Mouse (Mus musculus) forebrain, embryonic 11.5 days (tissue): ENCODE data around the gene Gm11037. TPM values are rescaled to one million over a fixed set of nuclear protein-coding genes. Genes with fewer than 3 reads are reported as not detected.
A peak's percentile ranks its signal among the peaks of the same experiment; 100 is the strongest.

Source experiments
- ATAC-seq: fragments of 200-750 bp; cut with Nextera tagmentation; replicated peaks from 2 replicates; pipeline ENCODE4 v1.8.0; 2017; ENCODE audit warnings: moderate TSS enrichment; ENCODE audit not compliant: low FRiP score
- DNase-seq: peaks from one replicate; pipeline ENCODE4 v3.0.0-alpha.2; 2017; ENCODE audit warnings: low spot score
- H3K27ac ChIP-seq: fragments of 300-500 bp; sonication (generic); 2 replicates; pipeline ENCODE4 v1.5.1; 2014; ENCODE audit warnings: low read depth, low read length
- H3K27me3 ChIP-seq: fragments of 300-500 bp; sonication (generic); 2 replicates; pipeline ENCODE4 v1.6.1; 2014; ENCODE audit warnings: mild to moderate bottlenecking, low read length, mixed read lengths; ENCODE audit not compliant: control insufficient read depth, insufficient read depth
- H3K36me3 ChIP-seq: fragments of 300-500 bp; sonication (generic); 2 replicates; pipeline ENCODE4 v1.6.1; 2014; ENCODE audit warnings: mild to moderate bottlenecking, low read length, moderate library complexity, mixed read lengths; ENCODE audit not compliant: control insufficient read depth, insufficient read depth
- H3K4me1 ChIP-seq: fragments of 300-500 bp; sonication (generic); replicated peaks from 2 replicates; pipeline ENCODE4 v1.6.1; 2014; ENCODE audit warnings: low read length, mixed read lengths; ENCODE audit not compliant: control insufficient read depth, insufficient read depth
- H3K4me2 ChIP-seq: fragments of 300-500 bp; sonication (generic); 2 replicates; pipeline ENCODE4 v1.6.1; 2014; ENCODE audit warnings: low read depth, mild to moderate bottlenecking, low read length, moderate library complexity, mixed read lengths; ENCODE audit not compliant: severe bottlenecking
- H3K4me3 ChIP-seq: fragments of 300-500 bp; sonication (generic); 2 replicates; pipeline ENCODE4 v1.5.1; 2014; ENCODE audit warnings: low read depth, low read length
- H3K9ac ChIP-seq: fragments of 300-500 bp; sonication (generic); 2 replicates; pipeline ENCODE4 v1.6.1; 2014; ENCODE audit warnings: low read length
- H3K9me3 ChIP-seq: fragments of 300-500 bp; sonication (generic); 2 replicates; pipeline ENCODE4 v1.6.1; 2016; ENCODE audit warnings: low read length, mixed read lengths; ENCODE audit not compliant: control insufficient read depth
- WGBS: fragments of 180-500 bp; shearing (Covaris S2); extraction: QIAGEN DNeasy Blood & Tissue Kit; methylation state at CpG from one replicate; pipeline ENCODE4 v1.1.7; 2014; 5-methylcytosine and 5-hydroxymethylcytosine counted together
- polyA plus RNA-seq: library from polyadenylated mRNA; unstranded; fragments of >200 nt; fragmentation: Nextera tagmentation; extraction: Ambion mirVana; gene quantifications from 2 replicates; pipeline ENCODE4 v1.2.1, GENCODE M21; 2014

Gm11037 gene
- polyA plus RNA-seq, 1 experiment from 2014 or later, result not detected

DNA sequence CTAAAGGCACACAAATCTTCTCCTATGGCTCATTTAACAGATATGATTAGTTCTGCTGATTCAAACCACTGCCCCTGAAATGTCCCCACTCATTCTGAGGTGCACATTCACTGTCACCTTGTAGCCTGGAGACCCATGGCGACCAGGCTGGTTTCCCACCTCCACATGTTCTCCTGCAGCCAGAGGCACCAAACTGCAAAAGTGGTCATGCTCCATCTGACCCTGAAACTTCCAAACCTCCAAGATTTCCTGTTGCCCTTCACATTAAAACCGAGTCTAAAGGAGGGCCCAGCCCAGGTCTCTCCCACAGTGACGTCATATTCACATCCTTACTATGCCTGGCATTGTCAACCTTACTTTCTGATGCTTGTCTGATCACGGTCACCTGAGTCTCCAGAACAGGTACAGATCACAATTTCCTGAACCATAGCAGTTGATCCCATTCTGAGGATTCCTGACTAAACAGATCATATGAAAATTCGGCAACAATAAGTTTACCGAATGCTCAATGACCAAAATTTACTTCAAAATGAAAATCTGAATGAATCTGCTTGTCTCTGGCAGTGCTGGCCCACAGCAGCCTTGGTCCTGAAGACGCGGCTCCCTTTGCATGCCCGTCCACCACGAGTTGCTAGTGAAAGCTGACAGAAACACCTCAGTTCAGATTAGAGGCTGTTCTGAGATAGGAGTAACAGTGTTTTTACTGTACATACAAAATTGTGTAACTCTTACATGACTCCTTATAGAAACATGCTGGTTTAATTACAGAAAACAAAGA, 997 bp upstream of the Gm11037 start:
- no peak overlapping the region for H3K4me3 ChIP-seq
- DNase-seq (no peak), ATAC-seq (no peak)
- no peaks in the 10 kb centered on the region for H3K9me3 ChIP-seq
- no peaks in the 10 kb centered on the region for H3K36me3 ChIP-seq
- no peaks in the 10 kb centered on the region for H3K27me3 ChIP-seq
- H3K9ac ChIP-seq, result no peak overlapping the region
- 87% methylated on average over 10 of the region's 10 CpGs for WGBS
- H3K4me2 ChIP-seq, result no peak overlapping the region
- H3K4me1 ChIP-seq, result peaks cover under 1% of the 10 kb centered on the region; the same call in 1 of the 2 replicates
- H3K27ac ChIP-seq, result no peak overlapping the region

GRCm38 (mm10) chr2:131134381-131134780, 1.1 kb downstream of the Gm11037 start:
- no peak overlapping the region for H3K4me2 ChIP-seq
- no peak overlapping the region for H3K4me3 ChIP-seq
- ATAC-seq (no peak), DNase-seq (no peak)
- H3K9ac ChIP-seq, result no peak overlapping the region
- H3K27ac ChIP-seq, result no peak overlapping the region
- H3K4me1 ChIP-seq, result no peaks in the 10 kb centered on the region
- no peaks in the 10 kb centered on the region; the same call in 1 of the 2 replicates for H3K36me3 ChIP-seq
- no peaks in the 10 kb centered on the region for H3K9me3 ChIP-seq
- H3K27me3 ChIP-seq, result no peaks in the 10 kb centered on the region
- WGBS, result 44% methylated on average over 1 of the region's 1 CpGs

DNA sequence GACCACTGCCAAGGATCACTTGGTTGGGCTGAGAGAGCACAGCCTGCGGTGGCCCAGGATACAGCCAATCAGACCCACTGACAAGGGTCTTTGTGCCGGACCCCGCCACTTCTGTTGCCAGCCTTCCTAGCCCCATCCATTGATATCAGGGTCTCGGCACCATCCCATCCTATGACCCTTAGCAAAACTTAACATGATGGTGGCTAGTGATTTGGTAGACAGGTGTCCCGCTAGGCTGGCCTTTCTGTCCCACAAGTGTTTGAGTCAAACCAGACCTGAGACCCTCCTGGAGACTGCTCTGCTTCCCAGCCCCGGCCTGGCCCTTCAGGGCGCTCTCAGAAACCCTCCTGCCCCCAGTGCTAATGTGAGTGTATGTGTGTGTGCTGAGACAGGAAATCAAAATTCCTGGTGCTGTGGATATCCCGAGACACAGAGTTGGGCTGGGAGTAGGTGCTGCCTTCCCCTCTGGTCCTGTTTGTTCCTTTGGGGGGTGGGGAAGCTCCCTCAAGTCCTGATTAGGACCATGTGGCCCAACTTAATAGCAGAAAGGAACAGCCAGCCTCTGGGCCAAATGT, 1.6 kb downstream of the Gm11037 start:
- no peak overlapping the region for H3K27ac ChIP-seq
- no peak overlapping the region for H3K4me3 ChIP-seq
- no peaks in the 10 kb centered on the region; the same call in 1 of the 2 replicates for H3K36me3 ChIP-seq
- H3K4me1 ChIP-seq, result no peaks in the 10 kb centered on the region
- H3K4me2 ChIP-seq, result no peak overlapping the region
- no peak overlapping the region for H3K9ac ChIP-seq
- ATAC-seq, result no peak
- DNase-seq, result no peak
- H3K27me3 ChIP-seq, result no peaks in the 10 kb centered on the region
- H3K9me3 ChIP-seq, result no peaks in the 10 kb centered on the region
- 82% methylated on average over 8 of the region's 8 CpGs for WGBS

GRCm38 (mm10) chr2:131135521-131136139, 2.3 kb downstream of the Gm11037 start:
- no peaks in the 10 kb centered on the region for H3K4me1 ChIP-seq
- no peak overlapping the region for H3K27ac ChIP-seq
- WGBS, result 78% methylated on average over 11 of the region's 11 CpGs
- no peak for DNase-seq
- ATAC-seq, result peak; percentile 58; the same call in 1 of the 2 replicates
- H3K9me3 ChIP-seq, result no peaks in the 10 kb centered on the region
- H3K4me3 ChIP-seq, result no peak overlapping the region
- H3K27me3 ChIP-seq, result no peaks in the 10 kb centered on the region
- no peaks in the 10 kb centered on the region; the same call in 1 of the 2 replicates for H3K36me3 ChIP-seq
- H3K4me2 ChIP-seq, result no peak overlapping the region
- no peak overlapping the region for H3K9ac ChIP-seq

DNA sequence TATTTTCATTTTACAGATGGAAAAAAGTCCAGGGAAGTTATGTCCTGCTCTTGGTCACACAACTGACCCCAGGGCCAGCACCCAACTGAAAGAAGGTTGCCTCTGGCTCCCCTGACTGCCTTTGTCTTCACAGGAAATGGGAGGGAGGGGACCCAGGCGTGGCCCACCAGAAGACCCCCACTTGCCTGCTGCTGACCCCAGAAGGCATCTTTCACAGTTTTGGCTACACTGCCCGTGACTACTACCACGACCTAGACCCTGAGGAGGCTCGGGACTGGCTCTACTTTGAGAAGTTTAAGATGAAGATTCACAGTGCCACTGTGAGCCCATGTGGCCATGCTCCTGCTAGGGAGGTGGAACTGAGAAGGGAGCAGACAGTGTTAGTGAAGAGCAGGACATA, 5.0 kb downstream of the Gm11037 start:
- Histone ChIP-seq H3K4me3 (no peak overlapping the region), H3K4me1 (no peaks in the 10 kb centered on the region), H3K36me3 (no peaks in the 10 kb centered on the region; the same call in 1 of the 2 replicates), H3K27ac (no peak overlapping the region), H3K9ac (no peak overlapping the region), H3K4me2 (no peak overlapping the region), H3K27me3 (no peaks in the 10 kb centered on the region), H3K9me3 (no peaks in the 10 kb centered on the region)
- DNase-seq (no peak), ATAC-seq (no peak)
- 79% methylated on average over 4 of the region's 4 CpGs for WGBS

GRCm38 (mm10) chr2:131138760-131139159, 5.5 kb downstream of the Gm11037 start:
- no peak overlapping the region for H3K27ac ChIP-seq
- no peaks in the 10 kb centered on the region for H3K27me3 ChIP-seq
- 91% methylated on average over 7 of the region's 7 CpGs for WGBS
- H3K9me3 ChIP-seq, result no peaks in the 10 kb centered on the region
- H3K9ac ChIP-seq, result no peak overlapping the region
- no peaks in the 10 kb centered on the region for H3K4me1 ChIP-seq
- H3K4me3 ChIP-seq, result no peak overlapping the region
- H3K36me3 ChIP-seq, result no peaks in the 10 kb centered on the region; the same call in 1 of the 2 replicates
- ATAC-seq (no peak), DNase-seq (no peak)
- no peak overlapping the region for H3K4me2 ChIP-seq

DNA sequence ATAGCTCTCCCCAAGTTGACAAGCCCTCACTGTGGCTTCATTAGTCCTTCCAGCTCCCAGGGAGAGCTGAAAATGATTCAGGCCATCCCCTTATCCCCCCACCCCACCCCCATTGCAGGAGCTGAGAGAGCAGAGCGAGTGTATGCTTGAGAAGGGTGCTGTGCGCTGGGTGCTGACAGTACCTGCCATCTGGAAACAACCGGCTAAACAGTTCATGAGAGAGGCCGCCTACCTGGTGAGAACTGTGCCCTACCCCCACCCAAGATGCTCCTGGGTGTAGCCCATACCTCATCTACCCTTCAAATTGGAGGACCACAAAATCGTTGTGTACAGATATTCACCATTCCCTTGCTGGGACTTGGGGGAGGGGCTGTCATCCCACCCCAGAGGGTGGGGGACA, 6.0 kb downstream of the Gm11037 start:
- Histone ChIP-seq H3K4me2 (no peak overlapping the region), H3K9me3 (no peaks in the 10 kb centered on the region), H3K36me3 (no peaks in the 10 kb centered on the region; the same call in 1 of the 2 replicates), H3K27me3 (no peaks in the 10 kb centered on the region), H3K27ac (no peak overlapping the region), H3K4me1 (no peaks in the 10 kb centered on the region), H3K9ac (no peak overlapping the region), H3K4me3 (no peak overlapping the region)
- 86% methylated on average over 5 of the region's 5 CpGs for WGBS
- ATAC-seq (no peak), DNase-seq (no peak)

- no peak for ATAC-seq
- 63% methylated on average over 5 of the region's 5 CpGs for WGBS
- no peaks in the 10 kb centered on the region for H3K27me3 ChIP-seq
- DNase-seq, result no peak
- H3K4me3 ChIP-seq, result no peak overlapping the region
- no peaks in the 10 kb centered on the region for H3K9me3 ChIP-seq
- H3K27ac ChIP-seq, result no peak overlapping the region
- no peaks in the 10 kb centered on the region; the same call in 1 of the 2 replicates for H3K36me3 ChIP-seq
- no peak overlapping the region for H3K4me2 ChIP-seq
- H3K9ac ChIP-seq, result no peak overlapping the region
- no peaks in the 10 kb centered on the region for H3K4me1 ChIP-seq
Measured at GRCm38 (mm10) chr2:131139886-131140532, 6.7 kb downstream of the Gm11037 start.
